Mouse (Mus musculus): ENCODE measurements around the gene Cherp.

The Cherp gene

DNA sequence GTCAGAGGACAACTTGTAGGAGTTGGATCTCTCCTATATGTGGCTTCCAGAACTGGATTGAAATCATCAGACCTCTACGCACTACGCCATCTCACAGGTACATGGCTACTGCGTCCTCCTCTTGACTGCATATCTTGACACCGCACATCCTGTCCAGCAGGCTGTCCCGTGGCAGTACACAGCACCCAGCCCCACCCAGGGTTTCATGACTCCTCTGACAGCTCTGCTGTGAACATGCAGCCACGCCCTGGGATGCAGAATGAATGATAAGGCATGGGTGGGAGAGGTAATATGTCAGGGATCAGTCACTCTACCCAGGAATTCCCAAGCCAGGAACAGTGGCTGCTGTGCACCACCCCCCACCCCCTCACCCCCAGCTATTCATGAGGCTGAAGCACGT lies 61.2 kb downstream of the Cherp start:
- no peak for DNase-seq (ENCODE audit: low spot score)
